Mouse (Mus musculus): ENCODE data around the gene Tlk2.

GRCm38 (mm10) chr11:105293901-105294494 lies 115.4 kb downstream of the Tlk2 start:
- TF ChIP-seq POLR2A (IDR thresholded peaks at IDR 0.05; ENCODE audit: low read depth, low read length) (no peak), CTCF (IDR thresholded peaks at IDR 0.05; ENCODE audit: extremely low read depth, insufficient read length, insufficient replicate concordance, low read depth, low read length) (no peak)
